Mouse (Mus musculus) MEL (cell line): Measurements from ENCODE around the gene Mcur1. TPM values are rescaled to one million over a fixed set of nuclear protein-coding genes. Genes with fewer than 3 reads are reported as not detected.

Experiments used
- DNase-seq: peaks from one replicate; pipeline ENCODE4 v3.0.0; 2011; ENCODE audit warnings: low read depth, low spot score
- H3K27ac ChIP-seq: 2 replicates; pipeline ENCODE4 v1.5.1; 2012; ENCODE audit warnings: low read depth, mild to moderate bottlenecking, control low read depth, low read length, moderate library complexity; ENCODE audit not compliant: control insufficient read depth
- H3K27me3 ChIP-seq, 2 experiments: fragments of 150-350 bp in 1 of 2; sonication (generic) in 1 of 2; 2 replicates each; pipeline ENCODE4 v1.6.1; 2012; ENCODE audit warnings: low read length in 2 of 2, mild to moderate bottlenecking in 2 of 2, improper control_type of control experiment in 1 of 2, moderate library complexity in 1 of 2; ENCODE audit not compliant: insufficient read depth in 2 of 2, control insufficient read depth in 1 of 2
- H3K36me3 ChIP-seq, 2 experiments: 2 replicates each; pipeline ENCODE4 v1.6.1; 2012 to 2014; ENCODE audit warnings: low read length in 2 of 2, improper control_type of control experiment in 1 of 2, inconsistent platforms in 1 of 2, mild to moderate bottlenecking in 1 of 2; ENCODE audit not compliant: insufficient read depth in 2 of 2, control insufficient read depth in 1 of 2
- H3K4me1 ChIP-seq, 2 experiments: fragments of 150-350 bp in 1 of 2; sonication (generic) in 1 of 2; 2 replicates each; pipeline ENCODE4 v1.6.1; 2012; ENCODE audit warnings: low read length in 2 of 2, improper control_type of control experiment in 1 of 2, mild to moderate bottlenecking in 1 of 2; ENCODE audit not compliant: insufficient read depth in 2 of 2, control insufficient read depth in 1 of 2
- H3K4me3 ChIP-seq, 2 experiments: fragments of 150-350 bp in 1 of 2; sonication (generic) in 1 of 2; 2 replicates each; pipeline ENCODE4 v1.5.1; 2012; ENCODE audit warnings: low read depth in 2 of 2, low read length in 2 of 2, mild to moderate bottlenecking in 2 of 2, moderate library complexity in 2 of 2, control low read depth in 1 of 2, improper control_type of control experiment in 1 of 2; ENCODE audit not compliant: control insufficient read depth in 1 of 2, insufficient read depth in 1 of 2
- H3K79me2 ChIP-seq: 2 replicates; pipeline ENCODE4 v1.6.1; 2012; ENCODE audit warnings: mild to moderate bottlenecking, low read length, moderate library complexity; ENCODE audit not compliant: control insufficient read depth, poor library complexity, insufficient read depth
- H3K9ac ChIP-seq: 2 replicates; pipeline ENCODE4 v1.6.1; 2012; ENCODE audit warnings: low read depth, mild to moderate bottlenecking, control low read depth, low read length, moderate library complexity; ENCODE audit not compliant: control insufficient read depth, poor library complexity, severe bottlenecking
- H3K9me3 ChIP-seq: fragments of 150-350 bp; sonication (generic); replicated peaks from 2 replicates; pipeline ENCODE4 v1.6.1; 2012; ENCODE audit warnings: mild to moderate bottlenecking, low read length, improper control_type of control experiment, moderate library complexity; ENCODE audit not compliant: insufficient read depth
- BHLHE40 ChIP-seq: IDR thresholded peaks from 2 replicates; pipeline ENCODE4 v1.6.1; 2012; ENCODE audit warnings: low read depth, mild to moderate bottlenecking, inconsistent platforms, low read length, improper control_type of control experiment, borderline replicate concordance
- CTCF ChIP-seq, 3 experiments: IDR thresholded peaks in 2 of 3; conservative IDR thresholded peaks in 1 of 3; 2 replicates each; pipeline ENCODE4 v1.5.1; 2011 to 2012; ENCODE audit warnings: low read length in 3 of 3, low read depth in 2 of 3, mild to moderate bottlenecking in 2 of 3, improper control_type of control experiment in 1 of 3, inconsistent platforms in 1 of 3, mixed read lengths in 1 of 3, moderate library complexity in 1 of 3; ENCODE audit not compliant: control insufficient read depth in 1 of 3, insufficient read depth in 1 of 3, poor library complexity in 1 of 3, severe bottlenecking in 1 of 3
- EP300 ChIP-seq, 2 experiments: IDR thresholded peaks; 2 replicates each; pipeline ENCODE4 v1.6.1; 2011; ENCODE audit warnings: improper control_type of control experiment in 2 of 2, low read length in 2 of 2, low read depth in 1 of 2, mild to moderate bottlenecking in 1 of 2
- ETS1 ChIP-seq: IDR thresholded peaks from 2 replicates; pipeline ENCODE4 v1.6.1; 2012; ENCODE audit warnings: low read depth, mild to moderate bottlenecking, inconsistent platforms, low read length, improper control_type of control experiment, moderate library complexity
- GABPA ChIP-seq: IDR thresholded peaks from 2 replicates; pipeline ENCODE4 v1.6.1; 2012; ENCODE audit warnings: low read depth, mild to moderate bottlenecking, inconsistent platforms, low read length, improper control_type of control experiment, moderate library complexity
- JUND ChIP-seq: IDR thresholded peaks from 2 replicates; pipeline ENCODE4 v1.6.1; 2011; ENCODE audit warnings: low read depth, mild to moderate bottlenecking, improper control_type of control experiment, low read length
- MAFK ChIP-seq: IDR thresholded peaks from 2 replicates; pipeline ENCODE4 v1.6.1; 2011; ENCODE audit warnings: low read depth, mild to moderate bottlenecking, low read length, improper control_type of control experiment, borderline replicate concordance
- MAZ ChIP-seq: IDR thresholded peaks from 2 replicates; pipeline ENCODE4 v1.6.1; 2012; ENCODE audit warnings: low read depth, mild to moderate bottlenecking, inconsistent platforms, low read length, improper control_type of control experiment
- MEF2A ChIP-seq: IDR thresholded peaks from 2 replicates; pipeline ENCODE4 v1.6.1; 2014; ENCODE audit warnings: low read depth, mild to moderate bottlenecking, inconsistent platforms, low read length, improper control_type of control experiment; ENCODE audit not compliant: poor library complexity, insufficient replicate concordance, severe bottlenecking; ENCODE audit errors: extremely low read depth
- MYB ChIP-seq: IDR thresholded peaks from 2 replicates; pipeline ENCODE4 v1.6.1; 2011; ENCODE audit warnings: mild to moderate bottlenecking, low read depth, low read length, improper control_type of control experiment
- NELFE ChIP-seq: IDR thresholded peaks from 2 replicates; pipeline ENCODE4 v1.6.1; 2011; ENCODE audit warnings: low read depth, low read length, improper control_type of control experiment
- RAD21 ChIP-seq: IDR thresholded peaks from 2 replicates; pipeline ENCODE4 v1.6.1; 2011; ENCODE audit warnings: mild to moderate bottlenecking, low read depth, low read length, improper control_type of control experiment
- SIN3A ChIP-seq: IDR thresholded peaks from 2 replicates; pipeline ENCODE4 v1.6.1; 2012; ENCODE audit warnings: low read length, improper control_type of control experiment, inconsistent platforms
- TCF12 ChIP-seq: IDR thresholded peaks from 2 replicates; pipeline ENCODE4 v1.6.1; 2014; ENCODE audit warnings: low read depth, mild to moderate bottlenecking, inconsistent platforms, low read length, improper control_type of control experiment, moderate library complexity
- USF1 ChIP-seq: IDR thresholded peaks from 2 replicates; pipeline ENCODE4 v1.6.1; 2014; ENCODE audit warnings: low read depth, mild to moderate bottlenecking, inconsistent platforms, low read length, improper control_type of control experiment, moderate library complexity
- USF2 ChIP-seq, 2 experiments: IDR thresholded peaks; 2 replicates each; pipeline ENCODE4 v1.6.1; 2011 to 2012; ENCODE audit warnings: improper control_type of control experiment in 2 of 2, low read length in 2 of 2, borderline replicate concordance in 1 of 2, inconsistent platforms in 1 of 2, low read depth in 1 of 2, mild to moderate bottlenecking in 1 of 2; ENCODE audit not compliant: insufficient read depth in 1 of 2
- ZC3H11A ChIP-seq: IDR thresholded peaks from 2 replicates; pipeline ENCODE4 v1.6.1; 2012; ENCODE audit warnings: low read depth, mild to moderate bottlenecking, inconsistent platforms, low read length, improper control_type of control experiment
- ZMIZ1 ChIP-seq: IDR thresholded peaks from 2 replicates; pipeline ENCODE4 v1.6.1; 2012; ENCODE audit warnings: low read depth, mild to moderate bottlenecking, inconsistent platforms, low read length, improper control_type of control experiment, moderate library complexity
- ZNF384 ChIP-seq: IDR thresholded peaks from 2 replicates; pipeline ENCODE4 v1.6.1; 2012; ENCODE audit warnings: low read depth, mild to moderate bottlenecking, inconsistent platforms, low read length, improper control_type of control experiment
- polyA plus RNA-seq, 2 experiments: library from polyadenylated mRNA; stranded (reverse) in 1 of 2; unstranded in 1 of 2; fragments of >175 nt in 1 of 2; fragments of >200 nt in 1 of 2; gene quantifications; 2 replicates each; pipeline versions ENCODE4 v1.2.1 to v1.2.4; 2012; ENCODE audit warnings: low replicate concordance in 2 of 2, low read depth in 1 of 2; ENCODE audit not compliant: insufficient read length in 2 of 2, insufficient read depth in 1 of 2, missing spikeins in 1 of 2
- total RNA-seq: library from RNA; depleted of rRNA; stranded (reverse); fragments of 300-350 nt; gene quantifications from 2 replicates; pipeline ENCODE4 v1.2.3, GENCODE M21; 2012

The Mcur1 gene
- total and polyA plus RNA-seq, 3 experiments = 8.4 to 19.7 TPM; not detected in 1

GRCm38 (mm10) chr13:43501601-43502000 is 58.4 kb downstream of the Mcur1 start:
- Histone ChIP-seq H3K4me1 (no peaks in the 10 kb centered on the region), H3K27ac (no peak overlapping the region), H3K27me3 (no peaks in the 10 kb centered on the region), H3K9me3 (no peaks in the 10 kb centered on the region), H3K36me3 (no peaks in the 10 kb centered on the region), H3K4me3 (no peak overlapping the region), H3K79me2 (no peaks in the 10 kb centered on the region), H3K9ac (no peak overlapping the region)
- TF ChIP-seq GABPA (no peak), ETS1 (no peak), SIN3A (no peak), NELFE (no peak), USF1 (no peak), EP300 (IDR thresholded peaks at IDR 0.05; ENCODE audit: low read depth in 1 of 2, low read length in 2 of 2) (no peak), ZMIZ1 (no peak)
- no peak for DNase-seq

- Histone ChIP-seq H3K4me1 (no peaks in the 10 kb centered on the region), H3K9me3 (no peaks in the 10 kb centered on the region)
- no peak for TF ChIP-seq MAFK
- TF ChIP-seq JUND = no peak
- TF ChIP-seq ZMIZ1 = no peak
- TF ChIP-seq, all 39 proteins: peak for 0
- Histone ChIP-seq H3K9ac (no peak overlapping the region), H3K36me3 (no peaks in the 10 kb centered on the region), H3K27me3 (no peaks in the 10 kb centered on the region), H3K27ac (no peak overlapping the region), H3K4me3 (no peak overlapping the region), H3K79me2 (no peaks in the 10 kb centered on the region)
- DNase-seq = no peak
Measured at GRCm38 (mm10) chr13:43500483-43500850, 59.5 kb downstream of the Mcur1 start.

GRCm38 (mm10) chr13:43499731-43500482 is 60.1 kb downstream of the Mcur1 start:
- Histone ChIP-seq H3K4me3 (no peak overlapping the region), H3K4me1 (no peaks in the 10 kb centered on the region), H3K9me3 (no peaks in the 10 kb centered on the region), H3K79me2 (no peaks in the 10 kb centered on the region)
- TF ChIP-seq GABPA = no peak
- no peak for TF ChIP-seq ETS1
- no peak for TF ChIP-seq NELFE
- TF ChIP-seq BHLHE40 = no peak
- no peak for TF ChIP-seq ZC3H11A
- no peak for TF ChIP-seq CTCF (IDR thresholded peaks at IDR 0.05 in 2 of 3, conservative IDR thresholded peaks at IDR 0.05 in 1 of 3; ENCODE audit: control insufficient read depth in 1 of 3, insufficient read depth in 1 of 3, low read depth in 2 of 3, low read length in 3 of 3, poor library complexity in 1 of 3, severe bottlenecking in 1 of 3)
- no peak for TF ChIP-seq MYB
- no peak for TF ChIP-seq MAFK
- TF ChIP-seq TCF12 = no peak
- no peak for TF ChIP-seq MEF2A
- no peak for TF ChIP-seq RAD21
- TF ChIP-seq ZNF384 = no peak
- TF ChIP-seq MAZ = no peak
- no peak for TF ChIP-seq USF2 (IDR thresholded peaks at IDR 0.05; ENCODE audit: borderline replicate concordance in 1 of 2, insufficient read depth in 1 of 2, low read depth in 1 of 2, low read length in 2 of 2)
- TF ChIP-seq, all 39 proteins: peak for 0
- Histone ChIP-seq H3K9ac (no peak overlapping the region), H3K27ac (no peak overlapping the region), H3K36me3 (no peaks in the 10 kb centered on the region), H3K27me3 (no peaks in the 10 kb centered on the region)
- DNase-seq = no peak
